Mouse (Mus musculus) neural tube, embryonic 11.5 days (tissue): ENCODE measurements around the gene Glis3. TPM values are rescaled to one million over a fixed set of nuclear protein-coding genes. Genes with fewer than 3 reads are reported as not detected.

Source experiments
- ATAC-seq: fragments of 200-750 bp; cut with Nextera tagmentation; 2 replicates; pipeline ENCODE4 v1.8.0; 2017; ENCODE audit warnings: moderate number of reproducible peaks, mild to moderate bottlenecking, moderate TSS enrichment, moderate library complexity; ENCODE audit not compliant: insufficient read depth, low FRiP score, low TSS enrichment
- DNase-seq: peaks from one replicate; pipeline ENCODE4 v3.0.0-alpha.2; 2015; ENCODE audit warnings: low spot score
- H3K27ac ChIP-seq: fragments of 300-500 bp; sonication (generic); 2 replicates; pipeline ENCODE4 v1.5.1; 2014; ENCODE audit warnings: low read depth, mild to moderate bottlenecking, low read length
- H3K27me3 ChIP-seq: fragments of 300-500 bp; sonication (generic); 2 replicates; pipeline ENCODE4 v1.6.1; 2014; ENCODE audit warnings: mild to moderate bottlenecking, low read length, mixed read lengths; ENCODE audit not compliant: control insufficient read depth, insufficient read depth
- H3K36me3 ChIP-seq: fragments of 300-500 bp; sonication (generic); 2 replicates; pipeline ENCODE4 v1.6.1; 2014; ENCODE audit warnings: mild to moderate bottlenecking, low read length, moderate library complexity, mixed read lengths; ENCODE audit not compliant: control insufficient read depth, insufficient read depth
- H3K4me1 ChIP-seq: fragments of 300-500 bp; sonication (generic); 2 replicates; pipeline ENCODE4 v1.6.1; 2014; ENCODE audit warnings: low read length, mixed read lengths; ENCODE audit not compliant: control insufficient read depth, insufficient read depth
- H3K4me2 ChIP-seq: fragments of 300-500 bp; sonication (generic); 2 replicates; pipeline ENCODE4 v1.6.1; 2014; ENCODE audit warnings: low read depth, mild to moderate bottlenecking, moderate library complexity
- H3K4me3 ChIP-seq: fragments of 300-500 bp; sonication (generic); 2 replicates; pipeline ENCODE4 v1.5.1; 2014; ENCODE audit warnings: low read depth, low read length
- H3K9ac ChIP-seq: fragments of 300-500 bp; sonication (generic); 2 replicates; pipeline ENCODE4 v1.6.1; 2014; ENCODE audit warnings: mild to moderate bottlenecking, low read length
- H3K9me3 ChIP-seq: fragments of 300-500 bp; sonication (generic); 2 replicates; pipeline ENCODE4 v1.6.1; 2016; ENCODE audit warnings: low read length; ENCODE audit not compliant: control insufficient read depth
- WGBS: fragments of 180-500 bp; shearing (Covaris S2); extraction: QIAGEN DNeasy Blood & Tissue Kit; methylation state at CpG from one replicate; pipeline ENCODE4 v1.1.7; 2014; 5-methylcytosine and 5-hydroxymethylcytosine counted together
- polyA plus RNA-seq: library from polyadenylated mRNA; unstranded; fragments of >200 nt; fragmentation: Nextera tagmentation; extraction: Ambion mirVana; gene quantifications from 2 replicates; pipeline ENCODE4 v1.2.1, GENCODE M21; 2014

The Glis3 gene
- polyA plus RNA-seq, 1 experiment from 2014 or later = 1.6 TPM

- Histone ChIP-seq H3K27me3 (peaks cover 4% of the 10 kb centered on the region), H3K36me3 (no peaks in the 10 kb centered on the region), H3K4me3 (no peak overlapping the region), H3K9ac (no peak overlapping the region), H3K27ac (no peak overlapping the region), H3K9me3 (no peaks in the 10 kb centered on the region), H3K4me2 (no peak overlapping the region), H3K4me1 (peaks cover 1% of the 10 kb centered on the region; the same call in 1 of the 2 replicates)
- DNase-seq = no peak
- ATAC-seq = no peak
- 85% methylated on average over 4 of the region's 4 CpGs for WGBS
Measured at GRCm38 (mm10) chr19:28685484-28685883, 5.6 kb upstream of the Glis3 start.

DNA sequence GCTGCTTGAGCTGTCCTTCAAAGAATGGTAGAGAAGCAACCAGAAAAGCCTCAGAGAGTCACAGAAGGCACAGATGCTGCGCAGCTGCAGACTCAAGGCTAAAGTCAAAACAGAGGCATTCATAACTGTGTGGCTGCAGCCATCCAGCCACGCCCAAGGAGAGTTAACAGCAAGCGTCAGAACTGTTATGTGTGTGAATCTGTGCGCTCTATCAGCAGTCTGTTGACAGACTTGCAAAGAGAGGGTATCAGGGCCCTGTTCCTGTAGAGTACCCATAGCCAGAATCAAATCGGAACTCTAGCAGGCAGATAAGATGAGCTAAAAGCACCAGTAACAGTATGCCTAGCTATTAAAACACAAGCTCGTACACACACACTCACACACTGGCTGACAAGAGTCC, 4.5 kb upstream of the Glis3 start:
- peaks cover 3% of the 10 kb centered on the region; the same call in 1 of the 2 replicates for H3K4me1 ChIP-seq
- no peaks in the 10 kb centered on the region for H3K9me3 ChIP-seq
- no peaks in the 10 kb centered on the region for H3K36me3 ChIP-seq
- WGBS = 85% methylated on average over 6 of the region's 6 CpGs
- ATAC-seq = no peak
- no peak overlapping the region for H3K9ac ChIP-seq
- no peak overlapping the region for H3K4me3 ChIP-seq
- no peak overlapping the region for H3K27ac ChIP-seq
- no peak for DNase-seq
- peaks cover 9% of the 10 kb centered on the region for H3K27me3 ChIP-seq
- no peak overlapping the region for H3K4me2 ChIP-seq

GRCm38 (mm10) chr19:28683346-28683745, 3.5 kb upstream of the Glis3 start:
- H3K9me3 ChIP-seq = no peaks in the 10 kb centered on the region
- H3K27ac ChIP-seq = no peak overlapping the region
- H3K36me3 ChIP-seq = no peaks in the 10 kb centered on the region
- H3K27me3 ChIP-seq = peaks cover 19% of the 10 kb centered on the region
- WGBS = 94% methylated on average over 4 of the region's 4 CpGs
- no peak overlapping the region for H3K9ac ChIP-seq
- H3K4me3 ChIP-seq = no peak overlapping the region
- ATAC-seq (no peak), DNase-seq (no peak)
- H3K4me1 ChIP-seq = peaks cover 6% of the 10 kb centered on the region
- H3K4me2 ChIP-seq = no peak overlapping the region

GRCm38 (mm10) chr19:28679291-28679775, 544 bp downstream of the Glis3 start:
- H3K27me3 ChIP-seq = peaks cover 27% of the 10 kb centered on the region
- under 1% methylated on average over 28 of the region's 28 CpGs for WGBS
- H3K36me3 ChIP-seq = no peaks in the 10 kb centered on the region
- H3K9ac ChIP-seq = peak overlapping the region; percentile 48
- ATAC-seq (no peak), DNase-seq (peak; percentile 30)
- peak overlapping the region; percentile 97 for H3K4me2 ChIP-seq
- no peak overlapping the region for H3K27ac ChIP-seq
- H3K9me3 ChIP-seq = no peaks in the 10 kb centered on the region
- H3K4me1 ChIP-seq = peaks cover 15% of the 10 kb centered on the region
- peak overlapping the region; percentile 53 for H3K4me3 ChIP-seq

DNA sequence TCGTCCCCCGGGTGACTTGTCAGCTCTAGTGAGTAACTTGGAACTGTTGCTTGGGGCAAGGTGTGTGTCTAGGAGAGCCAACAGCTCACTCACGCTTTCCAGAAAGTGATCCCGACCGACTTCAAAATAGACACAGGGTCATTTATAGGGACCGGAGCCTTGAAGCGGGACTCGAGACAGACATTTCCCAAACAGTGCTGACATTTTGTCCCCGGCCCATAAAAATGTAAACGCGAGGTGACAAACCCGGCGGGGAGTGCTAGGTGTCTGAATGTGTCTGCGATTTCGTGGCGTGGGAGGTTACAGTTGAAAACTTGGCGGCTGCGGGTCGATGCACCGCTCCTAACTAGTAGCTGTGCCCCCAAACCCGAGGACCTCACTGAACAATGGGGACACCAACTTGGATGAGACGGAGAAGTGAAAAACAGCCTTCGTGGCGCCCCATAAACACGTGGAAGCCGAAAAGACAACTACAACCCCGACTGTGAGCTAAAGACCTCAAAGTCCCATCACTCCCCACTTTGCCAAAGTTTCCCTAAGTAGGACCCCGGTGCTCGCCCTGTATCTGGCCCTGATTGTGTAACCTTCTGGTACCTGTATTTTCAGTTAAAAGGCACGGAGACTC, 1.1 kb downstream of the Glis3 start:
- H3K36me3 ChIP-seq = no peaks in the 10 kb centered on the region
- H3K27me3 ChIP-seq = peaks cover 27% of the 10 kb centered on the region
- 0% methylated on average over 30 of the region's 30 CpGs for WGBS
- H3K4me1 ChIP-seq = peaks cover 15% of the 10 kb centered on the region
- ATAC-seq (no peak), DNase-seq (peak; percentile 38)
- no peak overlapping the region for H3K9ac ChIP-seq
- no peak overlapping the region for H3K27ac ChIP-seq
- no peaks in the 10 kb centered on the region for H3K9me3 ChIP-seq
- H3K4me2 ChIP-seq = peak overlapping the region; percentile 97
- H3K4me3 ChIP-seq = peak overlapping the region; percentile 53

- Histone ChIP-seq H3K4me3 (peak overlapping the region; percentile 53), H3K4me2 (peak overlapping the region; percentile 97), H3K4me1 (peaks cover 15% of the 10 kb centered on the region), H3K9me3 (no peaks in the 10 kb centered on the region), H3K27me3 (peaks cover 27% of the 10 kb centered on the region), H3K9ac (no peak overlapping the region), H3K27ac (no peak overlapping the region), H3K36me3 (no peaks in the 10 kb centered on the region)
- no peak for ATAC-seq
- 2% methylated on average over 22 of the region's 32 CpGs for WGBS
- peak; percentile 27 for DNase-seq
Measured at GRCm38 (mm10) chr19:28677728-28678438, 2.0 kb downstream of the Glis3 start.

- H3K4me2 ChIP-seq = no peak overlapping the region
- peaks cover 27% of the 10 kb centered on the region for H3K27me3 ChIP-seq
- H3K4me1 ChIP-seq = peaks cover 15% of the 10 kb centered on the region
- H3K9me3 ChIP-seq = no peaks in the 10 kb centered on the region
- DNase-seq = no peak
- no peak overlapping the region for H3K27ac ChIP-seq
- no peak overlapping the region for H3K9ac ChIP-seq
- ATAC-seq = no peak
- H3K36me3 ChIP-seq = no peaks in the 10 kb centered on the region
- WGBS = 24% methylated on average over 8 of the region's 8 CpGs
- no peak overlapping the region for H3K4me3 ChIP-seq
Measured at GRCm38 (mm10) chr19:28677045-28677727, 2.7 kb downstream of the Glis3 start.

DNA sequence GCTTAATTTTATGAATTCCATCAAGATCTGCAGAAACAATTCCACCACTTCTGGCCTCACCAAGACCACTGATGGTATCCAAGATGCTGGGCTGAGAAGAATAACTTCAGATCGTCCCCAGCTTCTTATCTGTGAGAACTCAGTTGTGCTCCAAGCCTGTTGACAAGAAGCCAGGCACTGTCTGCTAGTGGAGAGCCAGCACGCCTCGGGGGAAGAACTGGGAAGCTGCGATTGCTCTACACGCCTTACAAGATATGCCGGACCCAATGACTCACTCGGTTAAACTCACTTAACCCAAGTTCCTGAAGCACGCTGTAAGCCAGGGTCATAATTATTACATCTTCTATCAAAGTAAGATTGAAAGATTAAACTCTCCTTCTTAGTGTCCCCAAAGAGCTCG, 16.1 kb downstream of the Glis3 start:
- ATAC-seq = no peak
- Histone ChIP-seq H3K4me2 (no peak overlapping the region), H3K27ac (no peak overlapping the region), H3K9ac (no peak overlapping the region), H3K9me3 (no peaks in the 10 kb centered on the region), H3K36me3 (no peaks in the 10 kb centered on the region), H3K27me3 (no peaks in the 10 kb centered on the region), H3K4me3 (no peak overlapping the region), H3K4me1 (no peaks in the 10 kb centered on the region)
- DNase-seq = no peak
- WGBS = 89% methylated on average over 9 of the region's 9 CpGs
